Mouse (Mus musculus): ENCODE results near the gene Gm10644.

DNA sequence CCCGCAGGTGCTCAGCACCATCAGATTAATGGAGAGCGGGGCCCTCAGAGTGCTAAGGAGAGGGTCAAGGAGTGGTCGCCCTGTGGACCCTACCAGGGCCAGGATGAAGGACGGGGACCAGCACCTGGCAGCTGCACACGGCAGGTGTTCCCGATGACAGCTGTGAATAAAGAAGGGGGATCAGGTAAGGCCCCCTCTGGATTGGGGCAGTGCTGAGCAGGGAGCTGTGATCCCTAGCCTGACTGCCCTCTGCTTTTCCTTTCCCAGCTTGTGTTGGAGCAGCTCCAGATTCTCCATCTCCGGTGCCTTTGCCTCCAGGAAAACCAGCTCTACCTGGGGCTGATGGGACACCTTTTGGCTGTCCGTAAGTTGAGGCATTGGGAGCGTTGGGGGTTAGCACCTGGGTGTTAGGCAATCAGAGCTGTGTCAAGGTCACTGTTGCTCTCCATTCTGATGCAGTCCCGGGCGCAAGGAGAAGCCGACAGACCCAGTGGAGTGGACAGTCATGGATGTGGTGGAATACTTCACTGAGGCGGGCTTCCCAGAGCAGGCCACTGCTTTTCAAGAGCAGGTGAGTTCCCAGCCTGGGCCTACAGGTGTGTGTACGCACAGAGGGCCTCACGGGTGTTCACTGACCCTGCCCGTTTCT, 44.2 kb upstream of the Gm10644 start:
- TF ChIP-seq CTCF (IDR thresholded peaks at IDR 0.05; ENCODE audit: control insufficient read depth, insufficient read depth, low read length) (no peak), POLR2A (IDR thresholded peaks at IDR 0.05; ENCODE audit: borderline replicate concordance, control insufficient read depth, low read depth, low read length) (no peak)
